Mouse (Mus musculus) heart, postnatal 0 days (tissue): Measurements from ENCODE around the gene 1700123O20Rik. TPM values are rescaled to one million over a fixed set of nuclear protein-coding genes. Genes with fewer than 3 reads are reported as not detected.
A peak's percentile ranks its signal among the peaks of the same experiment; 100 is the strongest.

Source experiments
- ATAC-seq: fragments of 200-750 bp; cut with Nextera tagmentation; 2 replicates; pipeline ENCODE4 v1.8.0; 2017; ENCODE audit warnings: low read depth, moderate number of reproducible peaks, moderate library complexity; ENCODE audit not compliant: insufficient read depth
- DNase-seq: peaks from one replicate; pipeline ENCODE4 v3.0.0-alpha.2; 2016; ENCODE audit warnings: low spot score
- H3K27ac ChIP-seq: fragments of 300-500 bp; sonication (generic); 2 replicates; pipeline ENCODE4 v1.5.1; 2014; ENCODE audit warnings: low read depth, mild to moderate bottlenecking
- H3K27me3 ChIP-seq: fragments of 300-500 bp; sonication (generic); 2 replicates; pipeline ENCODE4 v1.6.1; 2014; ENCODE audit warnings: low read length, mixed read lengths; ENCODE audit not compliant: control insufficient read depth, insufficient read depth
- H3K36me3 ChIP-seq: fragments of 300-500 bp; sonication (generic); replicated peaks from 2 replicates; pipeline ENCODE4 v1.6.1; 2014; ENCODE audit warnings: low read length, mixed read lengths; ENCODE audit not compliant: control insufficient read depth, insufficient read depth
- H3K4me1 ChIP-seq: fragments of 300-500 bp; sonication (generic); 2 replicates; pipeline ENCODE4 v1.6.1; 2014; ENCODE audit warnings: antibody characterized with exemption; ENCODE audit not compliant: control insufficient read depth, insufficient read depth
- H3K4me2 ChIP-seq: fragments of 300-500 bp; sonication (generic); 2 replicates; pipeline ENCODE4 v1.6.1; 2014; ENCODE audit warnings: low read depth, mild to moderate bottlenecking, low read length, moderate library complexity
- H3K4me3 ChIP-seq: fragments of 300-500 bp; sonication (generic); 2 replicates; pipeline ENCODE4 v1.5.1; 2014; ENCODE audit warnings: low read depth, low read length
- H3K9ac ChIP-seq: fragments of 300-500 bp; sonication (generic); replicated peaks from 2 replicates; pipeline ENCODE4 v1.6.1; 2014; ENCODE audit warnings: low read depth, low read length, mixed read lengths
- H3K9me3 ChIP-seq: fragments of 300-500 bp; sonication (generic); replicated peaks from 2 replicates; pipeline ENCODE4 v1.6.1; 2016; ENCODE audit warnings: low read length; ENCODE audit not compliant: control insufficient read depth
- CTCF ChIP-seq: IDR thresholded peaks from 2 replicates; pipeline ENCODE4 v1.5.1; 2016; ENCODE audit warnings: antibody characterized with exemption, control low read depth, low read depth
- EP300 ChIP-seq: IDR thresholded peaks from 2 replicates; pipeline ENCODE4 v1.6.1; 2016; ENCODE audit warnings: antibody characterized with exemption, low read depth
- WGBS: fragments of 180-500 bp; shearing (Covaris S2); extraction: QIAGEN DNeasy Blood & Tissue Kit; methylation state at CpG from one replicate; pipeline ENCODE4 v1.1.7; 2014; 5-methylcytosine and 5-hydroxymethylcytosine counted together
- polyA plus RNA-seq: library from polyadenylated mRNA; unstranded; fragments of >200 nt; fragmentation: Nextera tagmentation; extraction: Ambion mirVana; gene quantifications from 2 replicates; pipeline ENCODE4 v1.2.1, GENCODE M21; 2015
- total RNA-seq: library from RNA; depleted of rRNA; stranded (reverse); fragments of >200 nt; gene quantifications from 2 replicates; pipeline ENCODE4 v1.2.3, GENCODE M21; 2014; ENCODE audit warnings: low replicate concordance

The 1700123O20Rik gene
- total and polyA plus RNA-seq, 2 experiments from 2014 or later = 15.4 to 40.8 TPM

GRCm38 (mm10) chr14:54687251-54687650, 1.2 kb downstream of the 1700123O20Rik start:
- Histone ChIP-seq H3K4me1 (peaks cover 11% of the 10 kb centered on the region), H3K9me3 (no peaks in the 10 kb centered on the region), H3K4me2 (peak overlapping the region; percentile 64), H3K9ac (peak overlapping the region; percentile 77), H3K36me3 (peaks cover 35% of the 10 kb centered on the region), H3K27ac (peak overlapping the region; percentile 97), H3K4me3 (peak overlapping the region; percentile 87), H3K27me3 (no peaks in the 10 kb centered on the region)
- DNase-seq (peak; percentile 51), ATAC-seq (no peak)
- TF ChIP-seq EP300 (0 out of 2 replicates have a peak, but pooled peaks have one; percentile 3), CTCF (no peak)
- 5% methylated on average over 8 of the region's 8 CpGs for WGBS

- H3K4me3 ChIP-seq = no peak overlapping the region
- 0 out of 2 replicates have a peak, but pooled peaks cover 2% of the 10 kb centered on the region for H3K4me1 ChIP-seq
- WGBS = 50% methylated on average over 6 of the region's 6 CpGs
- H3K4me2 ChIP-seq = no peak overlapping the region
- no peak for DNase-seq
- no peak overlapping the region for H3K27ac ChIP-seq
- H3K9ac ChIP-seq = no peak overlapping the region
- no peak for ATAC-seq
- H3K36me3 ChIP-seq = peaks cover 21% of the 10 kb centered on the region
- TF ChIP-seq EP300 = no peak
- TF ChIP-seq CTCF = no peak
- H3K9me3 ChIP-seq = no peaks in the 10 kb centered on the region
- no peaks in the 10 kb centered on the region for H3K27me3 ChIP-seq
These were observed 9.0 kb downstream of the 1700123O20Rik start for GRCm38 (mm10) chr14:54695042-54695441.

- Histone ChIP-seq H3K9ac (no peak overlapping the region), H3K27me3 (no peaks in the 10 kb centered on the region), H3K27ac (no peak overlapping the region), H3K4me3 (no peak overlapping the region), H3K9me3 (no peaks in the 10 kb centered on the region), H3K4me2 (no peak overlapping the region), H3K4me1 (0 out of 2 replicates have a peak, but pooled peaks cover 8% of the 10 kb centered on the region), H3K36me3 (peaks cover 10% of the 10 kb centered on the region; the same call in 1 of the 2 replicates)
- TF ChIP-seq CTCF (no peak), EP300 (no peak)
- WGBS = 80% methylated on average over 4 of the region's 4 CpGs
- DNase-seq (no peak), ATAC-seq (no peak)
These were observed 10.7 kb downstream of the 1700123O20Rik start for GRCm38 (mm10) chr14:54696752-54697151.

- Histone ChIP-seq H3K4me3 (no peak within 1 kb of the TSS), H3K9ac (no peak within 1 kb of the TSS), H3K4me1 (0 out of 2 replicates have a peak, but pooled peaks cover 8% of the 10 kb centered on the region), H3K27me3 (no peaks in the 10 kb centered on the region), H3K4me2 (no peak within 1 kb of the TSS), H3K9me3 (no peaks in the 10 kb centered on the region), H3K36me3 (no peaks in the 10 kb centered on the region), H3K27ac (no peak within 1 kb of the TSS)
- TF ChIP-seq EP300 (no peak), CTCF (no peak)
- DNase-seq = no peak
- no peak for ATAC-seq
- WGBS = 71% methylated on average over 4 of the region's 4 CpGs
These were observed 12.7 kb downstream of the 1700123O20Rik start, which contains the start of gene Gm29776 for GRCm38 (mm10) chr14:54698733-54699132. Gm29776 (minus strand) TSS chr14:54698833.

- H3K9ac ChIP-seq = no peak overlapping the region
- no peak overlapping the region for H3K4me2 ChIP-seq
- no peaks in the 10 kb centered on the region for H3K9me3 ChIP-seq
- 0 out of 2 replicates have a peak, but pooled peaks cover 8% of the 10 kb centered on the region for H3K4me1 ChIP-seq
- no peak for ATAC-seq
- no peak for DNase-seq
- no peaks in the 10 kb centered on the region for H3K27me3 ChIP-seq
- H3K36me3 ChIP-seq = no peaks in the 10 kb centered on the region
- H3K4me3 ChIP-seq = no peak overlapping the region
- no peak overlapping the region for H3K27ac ChIP-seq
- 51% methylated on average over 3 of the region's 3 CpGs for WGBS
- TF ChIP-seq EP300 (no peak), CTCF (no peak)
These were observed 13.6 kb downstream of the 1700123O20Rik start for GRCm38 (mm10) chr14:54699586-54699985.

- no peak overlapping the region for H3K9ac ChIP-seq
- no peak for TF ChIP-seq EP300
- peak; percentile 98 for TF ChIP-seq CTCF
- no peak overlapping the region for H3K4me3 ChIP-seq
- no peak overlapping the region for H3K27ac ChIP-seq
- WGBS = 7% methylated on average over 6 of the region's 6 CpGs
- no peaks in the 10 kb centered on the region for H3K9me3 ChIP-seq
- H3K27me3 ChIP-seq = no peaks in the 10 kb centered on the region
- peak; percentile 78 for ATAC-seq
- peaks cover 14% of the 10 kb centered on the region; the same call in 1 of the 2 replicates for H3K4me1 ChIP-seq
- DNase-seq = peak; percentile 81
- no peaks in the 10 kb centered on the region for H3K36me3 ChIP-seq
- H3K4me2 ChIP-seq = no peak overlapping the region
These were observed 15.3 kb downstream of the 1700123O20Rik start for GRCm38 (mm10) chr14:54701298-54701697.
